Mouse (Mus musculus) 416B (cell line): ENCODE results near the gene Trmt1l.
A peak's percentile ranks its signal among the peaks of the same experiment; 100 is the strongest.

Source experiments
- DNase-seq: peaks from one replicate; pipeline ENCODE4 v3.0.0; 2011; ENCODE audit warnings: low read depth

Trmt1l gene

DNA sequence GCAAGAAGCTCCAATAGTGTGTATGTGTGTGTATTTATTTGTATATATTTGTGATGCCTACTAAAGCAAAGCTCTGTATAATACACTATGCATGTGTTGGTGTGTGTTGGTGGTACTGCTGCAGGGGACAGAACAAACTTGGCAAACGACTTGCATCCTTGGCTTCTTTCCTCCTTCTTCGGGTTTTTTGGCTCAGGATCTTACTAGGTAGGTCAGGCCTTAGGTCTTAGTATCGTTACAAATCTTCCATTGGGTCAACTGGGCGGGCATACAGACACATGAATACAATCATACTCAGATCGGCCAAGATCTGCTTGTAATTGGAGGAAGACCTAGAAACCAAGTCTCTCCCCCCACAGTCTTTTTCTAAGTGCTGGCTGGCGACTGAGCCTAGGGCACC is 66.4 kb downstream of the Trmt1l start:
- DNase-seq = no peak

DNA sequence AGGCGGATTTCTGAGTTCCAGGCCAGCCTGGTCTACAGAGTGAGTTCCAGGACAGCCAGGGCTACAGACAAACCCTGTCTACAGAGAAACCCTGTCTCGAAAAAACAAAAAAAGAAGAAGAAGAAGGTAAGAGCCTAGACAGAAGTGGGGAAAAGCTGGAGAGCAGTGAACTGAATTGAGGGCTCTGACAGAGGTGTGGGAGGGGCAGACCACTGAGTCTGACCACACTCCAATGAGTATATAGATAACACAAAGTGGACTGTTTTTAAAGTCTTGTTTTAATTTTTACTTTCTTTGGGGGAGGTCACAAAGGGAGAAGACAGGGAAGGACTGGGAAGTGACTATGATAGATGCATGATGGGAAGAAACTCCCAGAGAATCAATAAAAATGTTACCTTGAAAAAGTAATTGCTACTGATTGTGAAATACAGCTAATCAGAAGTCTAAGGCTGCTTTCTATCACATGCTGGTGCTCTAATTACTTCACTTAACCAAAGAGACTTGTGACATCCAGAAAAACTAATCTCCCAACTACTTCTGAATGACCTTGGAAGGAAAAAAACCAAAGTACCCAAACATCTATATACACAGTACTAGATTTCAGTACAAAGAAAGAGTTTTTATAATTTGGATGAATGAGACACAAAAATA is 67.4 kb downstream of the Trmt1l start:
- peak; percentile 41 for DNase-seq

DNA sequence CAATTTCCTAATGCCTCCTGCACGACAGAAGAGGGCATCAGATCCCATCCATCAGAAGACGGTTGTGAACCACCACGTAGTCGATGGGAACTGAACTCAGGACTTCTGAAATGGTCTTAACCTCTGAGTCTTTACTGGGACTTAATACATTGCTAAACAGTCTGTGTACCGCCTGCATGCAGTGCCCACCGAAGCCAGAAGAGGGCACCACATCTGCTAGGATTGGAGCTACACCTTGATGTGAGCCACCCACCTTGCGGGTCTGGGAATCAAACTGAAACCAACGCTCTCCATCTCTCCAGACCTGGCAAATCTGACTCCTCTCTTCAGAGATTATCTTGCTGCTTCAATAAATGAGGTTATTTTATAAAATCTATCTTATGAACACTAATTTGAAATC is 68.7 kb downstream of the Trmt1l start:
- DNase-seq = peak; percentile 47

DNA sequence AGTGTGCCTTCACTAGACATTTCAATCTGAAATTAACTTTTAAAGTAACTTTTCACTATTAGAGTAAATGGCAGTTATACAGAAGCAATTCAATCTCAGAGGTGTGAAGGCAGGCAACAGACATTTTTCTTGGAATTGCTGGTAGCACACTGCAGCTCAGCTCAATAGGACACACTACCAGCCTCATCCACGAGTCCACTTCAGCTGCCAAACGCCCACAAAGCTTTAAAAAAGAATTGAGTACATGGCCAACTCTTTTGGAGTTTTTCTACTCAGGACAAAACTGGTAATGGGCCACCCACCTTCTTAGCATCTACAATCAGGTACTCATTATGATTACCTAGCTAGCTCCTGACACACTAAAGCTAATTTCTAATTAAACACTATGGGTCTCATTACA is 69.6 kb downstream of the Trmt1l start:
- no peak for DNase-seq

DNA sequence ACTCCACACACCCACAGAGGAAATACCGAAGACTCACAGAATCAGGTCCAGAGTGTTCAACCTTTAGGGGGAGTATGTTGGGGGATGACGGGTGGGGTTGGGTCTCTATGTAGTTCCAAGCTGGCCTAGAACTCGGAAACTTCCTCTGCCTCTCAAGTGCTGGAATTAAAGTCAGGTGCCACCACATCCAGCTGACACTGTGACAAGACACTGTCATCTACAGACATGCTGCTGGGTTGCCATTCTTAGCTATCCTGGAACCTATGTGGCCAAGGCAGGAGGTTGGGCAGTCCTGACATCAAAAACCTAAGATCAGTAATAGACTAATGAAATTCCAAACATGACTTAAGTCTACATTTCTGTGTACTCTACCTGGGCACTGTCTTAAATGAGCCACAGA is 70.0 kb downstream of the Trmt1l start:
- no peak for DNase-seq

DNA sequence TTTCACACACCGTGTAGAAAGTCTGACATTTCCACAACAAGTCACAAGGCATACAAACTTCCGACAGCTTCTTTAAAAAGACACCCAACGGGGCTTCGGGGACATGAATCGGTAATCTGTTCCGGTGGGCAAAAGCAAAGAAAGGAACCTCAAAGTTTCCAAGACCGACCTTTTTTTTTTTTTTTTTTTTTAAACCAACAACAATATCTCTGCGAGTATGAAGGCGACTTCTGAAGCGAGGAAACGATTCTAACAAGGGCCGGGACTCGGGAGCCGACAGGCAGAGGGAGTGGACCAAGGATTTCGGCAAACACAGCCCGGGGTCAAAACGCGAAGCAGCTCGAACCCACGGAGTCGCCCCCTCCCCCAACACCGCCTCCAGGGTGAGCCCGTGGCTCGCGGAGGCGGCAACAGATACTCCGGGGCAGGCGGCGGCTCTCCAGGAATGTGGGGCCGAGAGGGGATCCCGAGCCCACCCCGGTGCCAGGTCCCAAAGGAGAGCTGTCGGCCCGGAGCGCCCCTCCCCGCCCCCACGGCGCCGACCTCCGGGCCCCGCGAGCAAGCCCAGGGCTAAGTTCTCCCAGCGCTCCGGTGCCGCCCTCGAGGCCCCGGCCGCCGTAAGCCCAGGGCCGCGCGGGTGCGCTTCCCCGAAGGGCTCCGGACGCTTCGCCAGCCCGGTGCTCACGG is 71.6 kb downstream of the Trmt1l start:
- DNase-seq = peak; percentile 53

DNA sequence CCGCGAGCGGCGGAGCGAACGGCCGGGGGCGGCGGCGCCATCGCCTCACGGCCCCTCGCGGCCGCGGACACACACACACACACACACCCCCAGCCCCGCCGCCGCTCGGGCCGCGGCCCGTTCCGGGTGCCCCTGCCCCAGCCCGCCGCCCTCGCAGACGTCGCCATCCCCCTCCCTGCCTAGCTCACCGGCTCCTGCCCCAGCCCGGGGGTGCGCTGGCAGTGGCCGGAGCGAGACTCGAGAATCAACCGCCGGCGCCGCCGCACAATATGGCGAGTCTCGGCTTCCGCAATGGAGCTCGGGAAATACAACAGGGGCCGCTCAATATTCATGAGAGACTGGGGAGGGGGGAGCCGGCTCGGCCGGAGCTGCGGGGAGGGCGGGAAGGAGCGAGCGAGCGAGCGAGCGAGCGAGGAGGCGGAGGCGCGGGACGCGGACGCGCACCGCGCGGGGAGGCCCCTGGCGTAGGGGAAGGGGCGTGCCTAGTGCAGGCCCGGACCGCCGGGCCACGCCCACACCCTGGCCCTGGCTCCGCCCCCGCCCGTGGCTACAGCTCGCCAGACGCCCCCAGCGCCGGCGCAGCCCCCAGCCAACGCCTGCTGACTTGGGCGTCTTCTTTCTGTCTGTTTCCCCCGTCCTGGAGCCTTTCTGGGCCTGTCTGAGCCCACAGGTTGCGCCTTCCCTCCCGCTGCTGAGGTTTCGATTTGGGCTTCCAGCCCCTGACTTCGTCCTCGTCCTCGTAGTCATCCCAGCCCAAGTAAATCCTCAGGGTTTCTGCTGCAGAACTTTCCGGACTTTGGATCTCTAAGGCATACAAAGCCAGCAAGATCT is 72.4 kb downstream of the Trmt1l start, which contains the start of gene Rnf2:
Gene Rnf2 (minus strand): TSS at position 425 of the 831 bp plus-strand sequence.
- DNase-seq = peak; percentile 90
